Mouse (Mus musculus) intestine, postnatal 0 days (tissue): ENCODE measurements around the gene Lrrc4c. TPM values are rescaled to one million over a fixed set of nuclear protein-coding genes. Genes with fewer than 3 reads are reported as not detected.
A peak's percentile ranks its signal among the peaks of the same experiment; 100 is the strongest.

Source experiments
- ATAC-seq: fragments of 200-750 bp; cut with Nextera tagmentation; 2 replicates; pipeline ENCODE4 v1.8.0; 2017; ENCODE audit warnings: mild to moderate bottlenecking, moderate TSS enrichment, moderate library complexity
- H3K27ac ChIP-seq: fragments of 300-500 bp; sonication (generic); 2 replicates; pipeline ENCODE4 v1.5.1; 2014; ENCODE audit warnings: mild to moderate bottlenecking, low read depth, low read length, moderate library complexity
- H3K27me3 ChIP-seq: fragments of 300-500 bp; sonication (generic); replicated peaks from 2 replicates; pipeline ENCODE4 v1.6.1; 2014; ENCODE audit warnings: low read length, mixed read lengths; ENCODE audit not compliant: control insufficient read depth, insufficient read depth
- H3K36me3 ChIP-seq: fragments of 300-500 bp; sonication (generic); 2 replicates; pipeline ENCODE4 v1.6.1; 2014; ENCODE audit warnings: mild to moderate bottlenecking, moderate library complexity; ENCODE audit not compliant: control insufficient read depth, insufficient read depth
- H3K4me1 ChIP-seq: fragments of 300-500 bp; sonication (generic); replicated peaks from 2 replicates; pipeline ENCODE4 v1.6.1; 2014; ENCODE audit warnings: antibody characterized with exemption, low read length, mixed read lengths; ENCODE audit not compliant: control insufficient read depth, insufficient read depth
- H3K4me2 ChIP-seq: fragments of 300-500 bp; sonication (generic); replicated peaks from 2 replicates; pipeline ENCODE4 v1.6.1; 2014; ENCODE audit warnings: low read depth, mild to moderate bottlenecking, moderate library complexity
- H3K4me3 ChIP-seq: fragments of 300-500 bp; sonication (generic); 2 replicates; pipeline ENCODE4 v1.5.1; 2014; ENCODE audit warnings: low read depth, low read length
- H3K9ac ChIP-seq: fragments of 300-500 bp; sonication (generic); 2 replicates; pipeline ENCODE4 v1.6.1; 2014; ENCODE audit warnings: mild to moderate bottlenecking, low read depth, low read length
- H3K9me3 ChIP-seq: fragments of 300-500 bp; sonication (generic); 2 replicates; pipeline ENCODE4 v1.6.1; 2016; ENCODE audit warnings: mixed run types; ENCODE audit not compliant: control insufficient read depth
- CTCF ChIP-seq: sonication (generic); IDR thresholded peaks from 2 replicates; pipeline ENCODE4 v1.5.1; 2016; ENCODE audit warnings: low read depth, mild to moderate bottlenecking, control low read depth, antibody characterized with exemption, moderate library complexity
- WGBS: fragments of 180-500 bp; shearing (Covaris S2); extraction: QIAGEN DNeasy Blood & Tissue Kit; methylation state at CpG from one replicate; pipeline ENCODE4 v1.1.7; 2014; 5-methylcytosine and 5-hydroxymethylcytosine counted together
- polyA plus RNA-seq: library from polyadenylated mRNA; unstranded; fragments of >200 nt; fragmentation: Nextera tagmentation; extraction: Ambion mirVana; gene quantifications from 2 replicates; pipeline ENCODE4 v1.2.1, GENCODE M21; 2015

Lrrc4c gene
- polyA plus RNA-seq, 1 experiment from 2014 or later: 1.2 TPM

DNA sequence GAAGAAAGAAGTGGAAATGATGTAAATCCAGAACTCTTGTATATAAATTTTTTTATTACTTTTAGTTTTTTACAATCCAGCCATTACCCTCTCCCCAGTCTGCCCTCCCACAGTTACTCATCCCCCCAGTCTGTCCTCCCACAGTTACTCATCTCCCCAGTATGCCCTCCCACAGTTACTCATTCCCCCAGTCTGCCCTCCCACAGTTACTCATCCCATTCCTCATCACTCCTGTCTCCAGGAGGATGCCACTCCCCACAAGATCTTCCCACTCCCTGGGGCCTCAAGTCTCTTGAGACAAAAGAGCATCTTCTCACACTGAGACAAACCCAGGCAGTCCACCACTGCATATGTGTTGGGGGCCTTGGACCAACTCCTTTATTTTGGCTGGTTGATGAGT is 1119.8 kb downstream of the Lrrc4c start:
- no peak for TF ChIP-seq CTCF
- no peaks in the 10 kb centered on the region for H3K9me3 ChIP-seq
- no peak overlapping the region for H3K4me3 ChIP-seq
- H3K27ac ChIP-seq: no peak overlapping the region
- H3K4me1 ChIP-seq: no peaks in the 10 kb centered on the region
- no peak overlapping the region for H3K9ac ChIP-seq
- H3K27me3 ChIP-seq: no peaks in the 10 kb centered on the region
- ATAC-seq: no peak
- no peak overlapping the region for H3K4me2 ChIP-seq
- no peaks in the 10 kb centered on the region for H3K36me3 ChIP-seq

DNA sequence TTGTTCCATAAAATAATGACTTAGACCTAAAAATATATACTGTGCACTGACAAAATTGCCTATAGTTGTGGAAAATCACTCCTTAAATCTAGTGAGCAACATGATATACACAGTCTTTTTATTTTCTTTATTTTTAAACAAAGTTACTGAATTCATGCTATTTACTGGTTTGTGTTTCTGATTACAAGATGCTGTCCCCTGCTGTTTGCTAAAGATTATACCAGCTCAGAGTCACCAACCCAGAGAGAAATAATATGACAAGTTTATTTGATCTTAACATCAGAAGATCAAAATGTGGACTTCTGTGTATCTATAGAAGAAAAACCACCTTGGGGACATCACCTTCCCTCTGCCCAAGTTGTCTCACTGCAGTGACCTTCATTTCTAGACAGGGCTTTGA is 1145.6 kb downstream of the Lrrc4c start:
- no peaks in the 10 kb centered on the region for H3K4me1 ChIP-seq

DNA sequence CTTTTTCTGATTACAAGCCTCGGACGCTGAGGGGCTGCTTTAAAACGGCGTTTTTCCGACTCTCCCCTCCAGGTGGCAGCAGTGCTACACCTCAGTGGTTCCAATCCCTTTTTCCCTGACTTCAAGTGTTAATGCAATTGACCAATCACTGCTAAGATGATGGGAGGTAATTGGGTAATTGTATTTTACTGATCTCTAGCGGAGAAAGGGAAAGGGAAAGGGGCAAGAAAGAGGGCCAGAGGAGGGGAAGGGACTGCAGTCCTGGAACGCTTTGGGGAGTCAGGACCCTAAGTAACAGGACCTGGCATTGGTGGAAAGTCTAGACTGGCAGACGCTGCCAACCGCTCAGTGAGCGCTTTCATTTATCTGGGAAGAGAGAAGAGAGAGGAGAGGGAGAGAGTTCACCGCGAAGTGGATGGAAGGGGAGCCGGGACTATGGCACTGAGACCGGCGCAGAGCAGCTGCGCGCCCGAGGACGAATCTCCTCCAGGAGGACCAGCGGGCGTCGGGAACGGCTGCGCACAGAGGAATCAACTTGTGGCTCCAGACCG is 1148.3 kb downstream of the Lrrc4c start:
- Histone ChIP-seq H3K27me3 (0 out of 2 replicates have a peak, but pooled peaks cover 5% of the 10 kb centered on the region), H3K27ac (no peak overlapping the region), H3K9ac (no peak overlapping the region; the same call in 1 of the 2 replicates), H3K36me3 (no peaks in the 10 kb centered on the region), H3K4me3 (peak overlapping the region; percentile 55), H3K4me2 (peak overlapping the region; percentile 83), H3K9me3 (no peaks in the 10 kb centered on the region), H3K4me1 (no peaks in the 10 kb centered on the region)
- 1% methylated on average over 25 of the region's 25 CpGs for WGBS
- peak; percentile 77 for ATAC-seq
- TF ChIP-seq CTCF: peak; percentile 93

More for the DNA sequence above, 1145.6 kb downstream of the Lrrc4c start:
- Histone ChIP-seq H3K27me3 (0 out of 2 replicates have a peak, but pooled peaks cover 5% of the 10 kb centered on the region), H3K4me2 (no peak overlapping the region), H3K27ac (no peak overlapping the region), H3K9ac (no peak overlapping the region), H3K9me3 (no peaks in the 10 kb centered on the region), H3K4me3 (no peak overlapping the region), H3K36me3 (no peaks in the 10 kb centered on the region)
- ATAC-seq: no peak
- no peak for TF ChIP-seq CTCF

DNA sequence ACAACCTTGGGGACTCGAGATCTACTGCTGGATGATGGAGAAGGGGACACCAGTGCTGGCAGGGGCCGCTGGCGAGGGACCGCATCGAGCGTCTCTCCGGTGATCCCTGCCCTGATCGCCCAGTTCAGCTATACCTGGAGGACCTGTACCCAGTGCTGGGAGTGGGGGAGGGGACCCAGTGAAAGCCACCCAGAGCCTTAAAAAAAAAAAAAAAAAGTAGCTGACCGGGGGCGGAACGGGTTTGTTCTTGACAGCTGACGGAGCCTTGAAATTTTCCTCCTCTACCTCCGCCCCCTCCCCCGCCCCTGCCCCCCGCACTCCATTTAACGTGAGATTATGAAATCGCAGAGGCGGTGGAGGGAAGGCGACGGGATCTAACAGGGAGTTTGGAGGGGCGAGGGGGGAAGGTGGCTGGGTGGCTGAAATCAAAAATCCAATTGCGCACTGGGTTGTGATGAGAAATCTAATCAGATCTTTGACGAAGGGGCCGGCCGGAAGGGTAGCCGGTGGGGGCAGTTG is 1149.1 kb downstream of the Lrrc4c start:
- Histone ChIP-seq H3K27me3 (0 out of 2 replicates have a peak, but pooled peaks cover 5% of the 10 kb centered on the region), H3K4me2 (peak overlapping the region; percentile 83), H3K4me1 (no peaks in the 10 kb centered on the region), H3K9me3 (no peaks in the 10 kb centered on the region), H3K36me3 (no peaks in the 10 kb centered on the region), H3K9ac (no peak overlapping the region), H3K27ac (no peak overlapping the region), H3K4me3 (peak overlapping the region; percentile 55)
- under 1% methylated on average over 26 of the region's 26 CpGs for WGBS
- TF ChIP-seq CTCF: no peak
- ATAC-seq: no peak

DNA sequence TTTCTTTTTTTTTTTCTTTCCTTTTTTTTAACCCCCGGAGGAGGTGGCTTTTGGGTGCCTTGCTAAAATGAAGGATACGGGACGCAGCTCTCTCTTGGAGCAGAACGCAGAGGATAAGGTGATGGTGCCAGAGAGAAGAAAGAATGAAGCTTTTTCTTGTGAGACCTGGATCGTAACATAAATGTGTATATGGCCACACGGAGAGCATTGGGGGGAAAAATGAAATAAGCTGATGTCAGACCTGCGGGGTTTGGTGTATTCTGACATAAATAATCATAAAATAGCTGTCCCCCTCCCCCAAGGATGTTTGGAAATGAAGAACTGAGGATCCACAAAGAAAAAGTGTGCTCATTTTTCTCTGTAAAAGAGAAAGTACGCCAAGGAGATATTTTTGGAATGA is 1149.7 kb downstream of the Lrrc4c start:
- Histone ChIP-seq H3K4me3 (peak overlapping the region; percentile 55), H3K4me2 (peak overlapping the region; percentile 83), H3K27ac (no peak overlapping the region), H3K27me3 (0 out of 2 replicates have a peak, but pooled peaks cover 5% of the 10 kb centered on the region), H3K4me1 (no peaks in the 10 kb centered on the region), H3K9me3 (no peaks in the 10 kb centered on the region), H3K9ac (no peak overlapping the region), H3K36me3 (no peaks in the 10 kb centered on the region)
- TF ChIP-seq CTCF: no peak
- ATAC-seq: no peak
- WGBS: 12% methylated on average over 8 of the region's 8 CpGs

DNA sequence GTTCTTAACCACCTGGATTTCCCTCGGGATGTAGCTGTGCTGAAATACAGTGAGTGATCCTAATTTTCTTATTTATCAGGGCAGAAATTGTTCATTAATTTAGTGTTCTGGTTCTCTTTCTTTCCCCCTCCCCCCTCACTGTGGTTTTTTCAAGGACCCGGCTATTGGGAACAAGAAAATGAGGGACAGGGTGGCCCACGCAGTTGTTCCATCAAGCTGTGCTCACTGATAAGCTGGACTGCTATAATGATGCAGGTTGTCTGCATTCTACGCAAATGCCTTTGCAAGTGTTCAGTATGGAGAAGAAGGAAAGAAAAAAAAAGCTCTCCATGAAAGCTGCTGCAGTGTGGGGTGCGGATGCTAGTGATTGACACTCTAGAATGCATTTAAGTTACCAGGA is 1150.4 kb downstream of the Lrrc4c start:
- TF ChIP-seq CTCF: no peak
- Histone ChIP-seq H3K4me1 (no peaks in the 10 kb centered on the region), H3K9me3 (no peaks in the 10 kb centered on the region), H3K9ac (no peak overlapping the region), H3K36me3 (no peaks in the 10 kb centered on the region), H3K4me3 (0 out of 2 replicates have a peak overlapping the region, but pooled peaks have one; percentile 11), H3K27ac (no peak overlapping the region), H3K27me3 (0 out of 2 replicates have a peak, but pooled peaks cover 5% of the 10 kb centered on the region), H3K4me2 (0 out of 2 replicates have a peak overlapping the region, but pooled peaks have one; percentile 7)
- no peak for ATAC-seq
- WGBS: 47% methylated on average over 5 of the region's 5 CpGs
